Mouse (Mus musculus): ENCODE measurements around the gene Eif2ak2. TPM values are rescaled to one million over a fixed set of nuclear protein-coding genes. Genes with fewer than 3 reads are reported as not detected.

The Eif2ak2 gene
- polyA plus RNA-seq (2015; fragmentation: Nextera tagmentation; extraction: Ambion mirVana): 13.5 and 16.0 TPM in 2 replicates

DNA sequence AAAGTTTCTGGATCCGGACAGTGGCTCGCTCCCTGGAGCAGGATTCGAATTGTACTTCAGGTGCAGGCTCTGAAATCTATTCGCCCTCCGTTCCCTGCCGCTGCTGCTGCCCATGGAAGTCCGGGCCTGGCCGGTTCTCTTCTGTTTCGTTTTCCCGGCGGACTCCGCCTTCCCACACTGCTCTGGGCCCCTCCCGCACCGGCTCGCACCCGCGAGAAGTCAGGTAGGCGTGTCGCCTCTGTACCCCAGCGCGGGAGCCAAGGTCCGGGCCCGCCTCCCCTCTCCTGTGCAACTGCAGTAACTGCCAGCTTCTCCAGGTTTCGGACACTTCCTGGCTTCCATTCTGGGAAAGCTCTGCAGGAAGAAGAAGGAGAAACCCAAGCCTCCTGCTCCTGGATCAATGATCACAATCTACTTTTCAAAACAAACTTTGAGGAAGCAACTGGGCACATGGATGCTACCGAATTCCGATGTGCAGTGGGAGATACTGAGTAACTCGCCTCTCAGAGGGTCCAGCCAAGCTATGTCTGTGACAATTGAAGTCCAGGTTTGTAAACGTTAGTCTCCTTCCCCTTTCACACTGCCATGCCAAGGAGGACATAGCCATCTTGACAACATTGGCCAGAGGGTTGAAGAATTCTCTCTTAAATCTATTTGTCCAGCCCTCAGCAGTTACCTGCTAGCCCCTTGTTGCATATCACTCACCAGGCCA, at the start of gene Eif2ak2:
TSS of gene Eif2ak2 (minus strand) at position 173 of the 712 bp plus-strand sequence.
- H3K4me2 ChIP-seq (replicated peaks): peak within 1 kb of the TSS; percentile 69
- ATAC-seq (ENCODE audit: low FRiP score, low read depth): peak; percentile 96
- WGBS: 2% methylated on average over 28 of the region's 28 CpGs

GRCm38 (mm10) chr17:78917696-78918095, 35.3 kb upstream of the Eif2ak2 start:
- Histone ChIP-seq H3K4me1 (peaks cover 14% of the 10 kb centered on the region), H3K4me2 (replicated peaks) (peak overlapping the region; percentile 76), H3K9ac (no peak overlapping the region), H3K27me3 (no peaks in the 10 kb centered on the region), H3K4me3 (peak overlapping the region; percentile 76), H3K27ac (0 out of 2 replicates have a peak overlapping the region, but pooled peaks have one; percentile 22), H3K9me3 (no peaks in the 10 kb centered on the region), H3K36me3 (peaks cover 37% of the 10 kb centered on the region)
- WGBS: 45% methylated on average over 6 of the region's 6 CpGs
- ATAC-seq (ENCODE audit: low FRiP score, low read depth): no peak

More for the DNA sequence above, at the start of gene Eif2ak2:
- Histone ChIP-seq H3K9me3 (no peaks in the 10 kb centered on the region), H3K9ac (peak within 1 kb of the TSS; percentile 74), H3K27me3 (no peaks in the 10 kb centered on the region), H3K27ac (peak within 1 kb of the TSS; percentile 55), H3K4me3 (peak within 1 kb of the TSS; percentile 60), H3K4me1 (peaks cover 21% of the 10 kb centered on the region), H3K36me3 (peaks cover 10% of the 10 kb centered on the region)

- peak overlapping the region; percentile 76 for H3K4me2 ChIP-seq (replicated peaks)
- no peak for ATAC-seq (ENCODE audit: low FRiP score, low read depth)
Observed at GRCm38 (mm10) chr17:78916899-78917298, 34.5 kb upstream of the Eif2ak2 start.

GRCm38 (mm10) chr17:78916369-78916813, 34.0 kb upstream of the Eif2ak2 start, which contains the start of gene Cebpzos:
Gene Cebpzos, plus strand, starts transcription at chr17:78916500.
- Histone ChIP-seq H3K9ac (peak within 1 kb of the TSS; percentile 85), H3K36me3 (peaks cover 25% of the 10 kb centered on the region), H3K4me1 (peaks cover 14% of the 10 kb centered on the region), H3K27me3 (no peaks in the 10 kb centered on the region), H3K27ac (peak within 1 kb of the TSS; percentile 70), H3K4me2 (replicated peaks) (peak within 1 kb of the TSS; percentile 76), H3K4me3 (peak within 1 kb of the TSS; percentile 76), H3K9me3 (no peaks in the 10 kb centered on the region)
- ATAC-seq (ENCODE audit: low FRiP score, low read depth): peak; percentile 94
- under 1% methylated on average over 37 of the region's 37 CpGs for WGBS

More at GRCm38 (mm10) chr17:78916899-78917298, 34.5 kb upstream of the Eif2ak2 start:
- peak overlapping the region; percentile 76 for H3K4me3 ChIP-seq
- peak overlapping the region; percentile 70 for H3K27ac ChIP-seq
- H3K9me3 ChIP-seq: no peaks in the 10 kb centered on the region
- 3% methylated on average over 11 of the region's 11 CpGs for WGBS
- peak overlapping the region; percentile 85 for H3K9ac ChIP-seq
- H3K4me1 ChIP-seq: peaks cover 14% of the 10 kb centered on the region
- no peaks in the 10 kb centered on the region for H3K27me3 ChIP-seq
- H3K36me3 ChIP-seq: peaks cover 30% of the 10 kb centered on the region

GRCm38 (mm10) chr17:78915772-78916171, 33.4 kb upstream of the Eif2ak2 start:
- no peaks in the 10 kb centered on the region for H3K9me3 ChIP-seq
- H3K4me1 ChIP-seq: peaks cover 14% of the 10 kb centered on the region
- H3K27me3 ChIP-seq: no peaks in the 10 kb centered on the region
- WGBS: 48% methylated on average over 6 of the region's 6 CpGs
- H3K27ac ChIP-seq: peak overlapping the region; percentile 52; the same call in 1 of the 2 replicates
- ATAC-seq (ENCODE audit: low FRiP score, low read depth): 0 out of 2 replicates have a peak, but pooled peaks have one; percentile 0
- peak overlapping the region; percentile 76 for H3K4me3 ChIP-seq
- H3K9ac ChIP-seq: peak overlapping the region; percentile 85
- peaks cover 21% of the 10 kb centered on the region for H3K36me3 ChIP-seq
- H3K4me2 ChIP-seq (replicated peaks): peak overlapping the region; percentile 76

GRCm38 (mm10) chr17:78913921-78914320, 31.5 kb upstream of the Eif2ak2 start:
- Histone ChIP-seq H3K4me2 (replicated peaks) (no peak overlapping the region), H3K9ac (no peak overlapping the region), H3K4me3 (no peak overlapping the region), H3K27me3 (no peaks in the 10 kb centered on the region), H3K9me3 (no peaks in the 10 kb centered on the region), H3K4me1 (peaks cover 14% of the 10 kb centered on the region), H3K36me3 (peaks cover 6% of the 10 kb centered on the region; the same call in 1 of the 2 replicates), H3K27ac (no peak overlapping the region)
- no peak for ATAC-seq (ENCODE audit: low FRiP score, low read depth)
- 68% methylated on average over 3 of the region's 3 CpGs for WGBS

- Histone ChIP-seq H3K36me3 (no peaks in the 10 kb centered on the region), H3K9ac (no peak overlapping the region), H3K9me3 (no peaks in the 10 kb centered on the region), H3K4me1 (peaks cover 14% of the 10 kb centered on the region), H3K4me3 (peak overlapping the region; percentile 35), H3K27ac (no peak overlapping the region), H3K27me3 (0 out of 2 replicates have a peak, but pooled peaks cover 3% of the 10 kb centered on the region), H3K4me2 (replicated peaks) (peak overlapping the region; percentile 55)
- no peak for ATAC-seq (ENCODE audit: low FRiP score, low read depth)
- 30% methylated on average over 6 of the region's 6 CpGs for WGBS
Observed at GRCm38 (mm10) chr17:78912861-78913281, 30.5 kb upstream of the Eif2ak2 start.

- 66% methylated on average over 2 of the region's 2 CpGs for WGBS
- H3K4me1 ChIP-seq: no peaks in the 10 kb centered on the region
- H3K36me3 ChIP-seq: no peaks in the 10 kb centered on the region
- H3K9me3 ChIP-seq: no peaks in the 10 kb centered on the region
- ATAC-seq (ENCODE audit: low FRiP score, low read depth): no peak
- no peak overlapping the region for H3K27ac ChIP-seq
- H3K4me2 ChIP-seq (replicated peaks): no peak overlapping the region
- no peak overlapping the region for H3K4me3 ChIP-seq
- H3K9ac ChIP-seq: no peak overlapping the region
- H3K27me3 ChIP-seq: 0 out of 2 replicates have a peak, but pooled peaks cover 3% of the 10 kb centered on the region
Observed at GRCm38 (mm10) chr17:78909374-78909773, 27.0 kb upstream of the Eif2ak2 start.

DNA sequence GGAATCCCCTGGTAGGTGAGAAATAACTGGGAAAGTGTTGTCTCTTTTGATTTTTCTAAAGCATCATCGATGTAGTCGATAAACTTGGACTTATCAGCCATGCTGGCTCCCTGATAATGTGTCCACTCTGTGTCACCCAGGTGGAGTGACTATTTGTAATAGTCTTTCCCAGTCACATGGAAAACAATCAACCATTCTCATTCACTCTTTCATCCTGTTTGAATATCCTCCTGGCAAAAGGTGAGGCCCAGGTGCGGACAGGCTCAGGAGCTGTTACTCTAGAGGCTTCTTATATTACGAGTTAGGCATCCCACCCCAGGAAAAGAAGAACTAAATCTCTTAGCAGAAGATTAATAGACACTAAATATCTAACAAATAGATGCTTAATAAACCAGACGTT, 24.5 kb upstream of the Eif2ak2 start, which contains the start of gene Sult6b1:
TSS of gene Sult6b1 (minus strand) at position 101 of the 400 bp plus-strand sequence.
- H3K27me3 ChIP-seq: 0 out of 2 replicates have a peak, but pooled peaks cover 3% of the 10 kb centered on the region
- no peaks in the 10 kb centered on the region for H3K36me3 ChIP-seq
- no peak within 1 kb of the TSS for H3K9ac ChIP-seq
- ATAC-seq (ENCODE audit: low FRiP score, low read depth): no peak
- H3K4me1 ChIP-seq: no peaks in the 10 kb centered on the region
- H3K27ac ChIP-seq: no peak within 1 kb of the TSS
- 80% methylated on average over 5 of the region's 5 CpGs for WGBS
- H3K4me3 ChIP-seq: no peak within 1 kb of the TSS
- no peak within 1 kb of the TSS for H3K4me2 ChIP-seq (replicated peaks)
- no peaks in the 10 kb centered on the region for H3K9me3 ChIP-seq

DNA sequence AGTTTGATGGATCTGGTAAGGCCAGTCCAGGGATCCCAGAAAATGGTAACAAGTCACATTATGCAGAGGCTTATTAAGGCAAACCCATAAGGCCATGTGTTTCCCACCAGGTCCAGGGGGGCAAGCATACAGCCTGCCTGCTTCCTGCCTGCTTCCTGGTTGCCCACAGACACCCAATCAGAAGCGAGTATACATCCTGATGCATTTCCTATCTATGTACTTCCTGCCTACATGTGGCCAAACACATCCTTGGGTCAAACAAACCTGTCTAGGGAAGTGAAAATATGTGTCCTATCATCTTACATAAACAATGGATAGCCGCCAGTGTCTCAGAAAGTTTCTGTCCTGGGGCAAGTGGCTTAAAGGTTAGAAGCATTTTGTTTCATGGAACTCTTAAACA, 20.8 kb upstream of the Eif2ak2 start:
- ATAC-seq (ENCODE audit: low FRiP score, low read depth): no peak
- Histone ChIP-seq H3K27ac (no peak overlapping the region), H3K4me2 (replicated peaks) (no peak overlapping the region), H3K9ac (no peak overlapping the region), H3K4me1 (no peaks in the 10 kb centered on the region), H3K4me3 (no peak overlapping the region), H3K27me3 (no peaks in the 10 kb centered on the region), H3K9me3 (no peaks in the 10 kb centered on the region), H3K36me3 (no peaks in the 10 kb centered on the region)
- 82% methylated on average over 2 of the region's 2 CpGs for WGBS

- H3K27me3 ChIP-seq: no peaks in the 10 kb centered on the region
- peak; percentile 57; the same call in 1 of the 2 replicates for ATAC-seq (ENCODE audit: low FRiP score, low read depth)
- H3K9ac ChIP-seq: no peak overlapping the region
- no peaks in the 10 kb centered on the region for H3K9me3 ChIP-seq
- WGBS: 24% methylated on average over 8 of the region's 8 CpGs
- peak overlapping the region; percentile 53 for H3K4me2 ChIP-seq (replicated peaks)
- H3K27ac ChIP-seq: peak overlapping the region; percentile 48; the same call in 1 of the 2 replicates
- H3K4me3 ChIP-seq: peak overlapping the region; percentile 23; the same call in 1 of the 2 replicates
- H3K36me3 ChIP-seq: no peaks in the 10 kb centered on the region
- H3K4me1 ChIP-seq: 0 out of 2 replicates have a peak, but pooled peaks cover 9% of the 10 kb centered on the region
Observed at GRCm38 (mm10) chr17:78895394-78895793, 13.0 kb upstream of the Eif2ak2 start.

- Histone ChIP-seq H3K9me3 (no peaks in the 10 kb centered on the region), H3K36me3 (no peaks in the 10 kb centered on the region), H3K4me3 (no peak overlapping the region), H3K4me1 (0 out of 2 replicates have a peak, but pooled peaks cover 9% of the 10 kb centered on the region), H3K9ac (no peak overlapping the region; the same call in 1 of the 2 replicates), H3K4me2 (replicated peaks) (no peak overlapping the region; the same call in 1 of the 2 replicates), H3K27ac (no peak overlapping the region), H3K27me3 (no peaks in the 10 kb centered on the region)
- no peak for ATAC-seq (ENCODE audit: low FRiP score, low read depth)
- WGBS: 80% methylated on average over 7 of the region's 7 CpGs
Observed at GRCm38 (mm10) chr17:78894991-78895390, 12.6 kb upstream of the Eif2ak2 start.
